Mouse (Mus musculus): ENCODE data around the gene Cbx7. TPM values are rescaled to one million over a fixed set of nuclear protein-coding genes. Genes with fewer than 3 reads are reported as not detected.
A peak's percentile ranks its signal among the peaks of the same experiment; 100 is the strongest.

Gene Cbx7
- polyA plus RNA-seq, 3 experiments from 2014 or later, result 13.3 to 48.6 (median 38.5) TPM

DNA sequence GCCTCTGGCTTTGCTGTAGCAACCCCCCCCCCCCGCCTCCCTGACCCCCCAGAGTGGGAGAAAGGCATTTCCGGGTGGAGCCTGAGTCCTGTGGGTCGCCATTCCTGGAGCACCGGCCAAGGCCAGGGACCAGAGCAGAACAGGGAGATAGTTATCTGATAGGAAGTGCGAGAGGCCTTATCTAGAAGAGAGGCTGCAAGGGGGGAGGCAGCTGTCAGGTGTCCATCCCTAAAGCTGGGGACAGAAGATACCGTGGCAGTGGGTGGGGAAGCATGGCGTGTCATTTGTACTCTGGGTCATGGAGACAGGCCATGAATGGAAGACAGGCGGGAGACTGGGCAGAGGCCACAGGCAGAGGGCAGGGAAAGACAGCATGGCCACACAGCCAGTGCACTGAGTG lies 29.8 kb upstream of the Cbx7 start:
- ATAC-seq, result no peak

- ATAC-seq, result no peak
Measured at GRCm38 (mm10) chr15:79997988-79998387, 27.1 kb upstream of the Cbx7 start.

DNA sequence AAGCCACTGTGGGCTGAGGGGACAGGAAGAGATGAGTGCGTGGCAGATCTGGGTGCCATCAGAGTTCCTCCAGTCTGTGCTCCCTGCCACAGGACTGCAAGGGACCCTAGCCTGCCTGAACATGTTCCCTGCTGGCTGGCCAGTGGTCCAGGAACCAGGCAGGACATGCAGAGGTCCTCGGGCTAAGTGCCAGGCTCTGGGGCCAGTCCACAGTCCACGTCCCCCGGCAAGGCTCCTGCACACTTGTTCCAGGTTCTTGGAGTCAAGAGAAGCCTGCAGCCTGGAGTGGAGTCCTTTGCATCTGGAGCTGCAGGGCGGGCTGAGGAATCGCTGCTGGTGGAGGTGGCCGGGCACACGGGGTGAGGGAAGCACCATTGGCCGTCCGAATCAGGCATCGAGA lies 25.9 kb upstream of the Cbx7 start:
- no peak for ATAC-seq

GRCm38 (mm10) chr15:79995552-79995951 lies 24.6 kb upstream of the Cbx7 start:
- ATAC-seq, result no peak

GRCm38 (mm10) chr15:79994566-79994965 lies 23.6 kb upstream of the Cbx7 start:
- no peak for ATAC-seq

DNA sequence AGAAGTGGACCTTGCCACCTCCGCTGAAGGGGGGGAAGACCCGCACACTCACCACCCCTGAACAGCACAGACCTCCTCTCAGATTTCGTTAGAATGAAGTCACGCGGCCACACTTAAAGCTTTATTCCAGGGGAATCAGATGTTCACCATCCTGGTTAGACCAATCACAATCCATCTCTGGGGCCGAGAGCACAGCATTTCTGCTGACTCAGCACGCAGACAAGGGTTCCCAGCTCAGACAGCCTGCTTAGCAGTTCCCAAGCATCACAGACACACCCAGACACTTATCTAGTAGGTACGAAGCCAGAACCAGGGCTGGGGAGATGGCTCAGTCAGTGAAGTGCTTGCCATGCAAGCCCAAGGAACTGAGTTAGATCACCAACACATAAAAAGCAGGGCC lies 15.3 kb upstream of the Cbx7 start:
- ATAC-seq, result no peak

GRCm38 (mm10) chr15:79985471-79985870 lies 14.6 kb upstream of the Cbx7 start:
- peak; percentile 43 for ATAC-seq

DNA sequence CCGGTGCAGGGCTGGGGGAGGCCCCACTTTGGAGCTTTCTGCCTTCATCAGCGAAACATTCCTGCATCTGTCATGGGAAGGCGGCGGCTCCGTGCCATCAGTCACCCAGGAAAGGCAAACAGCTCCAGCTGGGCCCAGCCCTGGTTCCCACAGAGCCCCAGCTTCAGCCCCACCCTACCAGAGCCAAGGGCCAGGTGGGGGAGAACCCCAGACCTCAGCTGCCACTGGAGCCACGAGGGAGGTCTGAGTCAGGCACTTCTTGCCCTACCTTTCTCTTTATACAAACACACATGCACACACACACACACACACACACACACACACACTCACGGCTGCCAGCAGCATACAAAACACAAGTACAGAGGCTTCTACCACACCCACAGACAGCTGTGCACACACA lies 13.2 kb upstream of the Cbx7 start:
- ATAC-seq, result no peak

DNA sequence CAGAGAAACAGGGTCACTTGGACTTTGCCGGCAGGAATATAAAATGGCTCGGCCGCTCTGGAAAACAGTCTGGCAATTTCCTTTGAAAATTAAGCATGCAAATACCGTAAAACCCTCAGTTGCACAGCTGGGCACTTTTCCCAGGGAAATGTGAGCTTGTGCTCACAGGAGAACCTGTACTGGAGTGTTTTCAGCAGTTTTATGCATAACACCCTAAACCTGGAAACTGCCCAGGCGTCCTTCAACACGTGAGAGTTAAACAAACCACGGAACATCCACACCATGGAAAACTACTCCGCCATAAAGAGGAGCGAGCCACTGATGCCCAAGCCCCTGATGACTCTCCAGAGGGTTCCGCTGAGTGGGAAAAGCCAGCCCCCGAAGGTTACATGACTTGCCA lies 9.8 kb upstream of the Cbx7 start:
- ATAC-seq, result no peak

DNA sequence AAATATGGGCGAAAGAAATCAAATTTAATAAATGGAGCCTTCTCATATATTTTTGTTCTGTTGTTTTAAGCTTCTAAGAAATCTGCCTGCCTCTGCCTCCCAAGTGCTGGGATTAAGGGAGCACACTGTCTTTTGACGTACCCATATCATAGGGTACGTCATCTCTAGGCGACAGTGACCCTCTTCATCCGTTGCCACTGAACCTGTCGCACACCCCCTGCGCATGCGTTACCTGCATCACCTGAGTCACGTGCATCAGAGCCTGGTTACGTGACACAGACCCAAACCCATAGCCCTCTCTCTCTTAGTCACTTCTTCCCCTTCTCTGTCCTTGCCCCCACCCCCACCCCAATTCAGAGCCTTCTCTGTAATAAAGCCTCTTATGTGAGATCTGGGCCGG lies 1.3 kb upstream of the Cbx7 start:
- no peak for ATAC-seq

DNA sequence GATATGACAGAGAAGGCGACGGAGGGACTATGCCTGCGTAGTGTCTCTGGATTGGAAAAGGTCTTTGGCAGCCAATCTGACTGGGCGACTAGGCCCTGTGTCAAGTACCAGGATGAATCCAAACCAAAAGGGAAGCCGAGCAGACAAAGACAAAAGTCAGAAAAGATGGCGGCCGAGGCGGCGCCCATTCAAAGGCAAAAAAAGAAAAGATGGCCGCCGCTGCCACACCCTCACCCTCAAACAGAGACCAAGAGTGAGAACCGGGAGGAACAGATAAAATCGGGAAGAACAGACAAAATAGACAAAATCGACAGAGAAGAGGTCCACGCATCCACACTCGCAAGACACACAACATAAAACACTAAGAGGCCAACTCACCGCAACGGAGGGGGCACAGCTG lies 428 bp downstream of the Cbx7 start:
- ATAC-seq, result no peak

GRCm38 (mm10) chr15:79967346-79967745 lies 3.6 kb downstream of the Cbx7 start:
- no peak for ATAC-seq

DNA sequence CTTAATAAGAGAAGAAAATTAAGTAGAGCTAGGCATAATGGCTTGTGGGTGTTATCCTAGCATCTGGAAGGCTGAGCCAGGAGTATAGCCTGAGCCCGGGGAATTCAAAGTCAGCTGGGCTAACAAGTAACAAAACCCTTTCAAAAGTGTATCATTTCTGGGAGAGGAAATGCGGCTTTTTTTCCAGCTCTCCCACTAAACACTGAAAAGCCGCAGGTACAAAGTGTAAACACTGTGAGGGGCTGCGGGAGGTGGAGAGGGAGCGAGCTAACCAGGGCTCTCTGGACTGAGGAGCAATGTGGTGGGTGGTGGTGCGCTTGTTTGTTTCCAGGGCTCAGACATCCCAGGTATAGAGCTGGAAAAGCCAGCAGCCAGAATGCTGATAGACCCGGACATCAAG lies 6.5 kb downstream of the Cbx7 start:
- ATAC-seq, result no peak

DNA sequence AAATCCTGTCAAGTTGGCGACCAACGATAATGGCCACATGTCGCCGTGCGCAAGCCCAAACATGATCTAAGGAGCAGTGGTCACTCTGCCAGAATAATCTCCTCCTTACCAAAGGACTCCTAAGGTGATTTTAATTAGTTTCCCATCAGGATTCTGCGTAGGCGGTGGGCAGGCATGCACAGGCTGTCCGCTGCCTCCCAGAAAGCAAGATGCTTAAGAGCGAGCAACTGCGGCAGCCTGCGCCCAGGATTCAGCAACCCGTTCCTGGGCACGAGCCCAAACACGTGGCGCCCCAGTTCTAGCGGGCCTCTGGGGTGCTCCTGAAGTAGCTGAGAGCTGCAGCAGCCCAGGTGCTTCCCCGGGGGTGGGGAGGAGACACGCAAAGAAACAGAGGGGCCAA lies 8.3 kb downstream of the Cbx7 start:
- no peak for ATAC-seq

DNA sequence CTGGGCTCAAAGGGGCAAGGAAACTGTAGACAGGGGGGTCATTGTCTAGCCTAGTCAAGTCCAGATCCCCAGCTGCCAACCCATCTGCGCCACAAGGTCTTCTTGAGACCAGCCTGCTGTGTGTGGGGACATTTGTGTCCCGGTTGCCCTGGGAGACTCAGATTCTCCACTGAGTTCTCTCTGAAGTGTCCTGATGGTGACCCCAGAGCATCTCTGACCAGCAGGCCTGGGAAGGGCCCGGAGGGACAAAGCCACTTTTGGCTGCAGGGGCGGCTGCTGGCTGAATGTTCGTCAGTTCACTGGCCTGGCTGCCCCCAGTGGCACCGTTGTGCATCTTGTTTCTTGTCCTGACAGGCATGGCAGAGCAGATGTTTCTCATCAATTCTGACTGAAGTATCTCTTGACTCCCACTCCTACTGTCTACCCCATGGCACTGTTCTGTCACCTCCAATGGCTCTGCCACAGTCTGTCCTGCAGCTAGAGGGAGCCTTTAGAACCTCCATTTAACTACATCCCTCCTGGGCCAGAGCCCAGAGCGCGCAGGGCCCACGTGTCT lies 9.5 kb downstream of the Cbx7 start:
- no peak for ATAC-seq

DNA sequence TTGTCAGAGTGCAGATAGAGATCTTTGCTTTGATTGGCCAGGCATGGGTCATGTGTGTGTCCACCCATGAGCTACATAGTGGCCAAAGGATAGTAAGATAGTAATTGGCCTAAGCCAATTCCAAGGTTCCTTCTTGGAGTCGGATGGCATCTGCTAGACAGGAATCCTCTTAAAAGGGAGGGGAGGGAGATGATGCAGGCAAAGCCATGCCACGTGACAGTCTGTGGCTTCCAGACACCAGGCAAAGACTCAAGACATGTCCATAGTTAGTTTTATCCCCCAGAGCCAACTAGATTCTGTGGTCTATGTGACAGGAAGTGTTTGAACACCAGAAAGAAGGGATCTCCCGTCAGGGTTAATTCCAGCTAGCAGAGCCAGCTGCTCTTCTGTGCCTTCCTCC lies 12.5 kb downstream of the Cbx7 start:
- ATAC-seq, result no peak

GRCm38 (mm10) chr15:79956559-79956958 lies 14.4 kb downstream of the Cbx7 start:
- ATAC-seq, result peak; percentile 98

GRCm38 (mm10) chr15:79953470-79953869 lies 17.4 kb downstream of the Cbx7 start:
- no peak for ATAC-seq

DNA sequence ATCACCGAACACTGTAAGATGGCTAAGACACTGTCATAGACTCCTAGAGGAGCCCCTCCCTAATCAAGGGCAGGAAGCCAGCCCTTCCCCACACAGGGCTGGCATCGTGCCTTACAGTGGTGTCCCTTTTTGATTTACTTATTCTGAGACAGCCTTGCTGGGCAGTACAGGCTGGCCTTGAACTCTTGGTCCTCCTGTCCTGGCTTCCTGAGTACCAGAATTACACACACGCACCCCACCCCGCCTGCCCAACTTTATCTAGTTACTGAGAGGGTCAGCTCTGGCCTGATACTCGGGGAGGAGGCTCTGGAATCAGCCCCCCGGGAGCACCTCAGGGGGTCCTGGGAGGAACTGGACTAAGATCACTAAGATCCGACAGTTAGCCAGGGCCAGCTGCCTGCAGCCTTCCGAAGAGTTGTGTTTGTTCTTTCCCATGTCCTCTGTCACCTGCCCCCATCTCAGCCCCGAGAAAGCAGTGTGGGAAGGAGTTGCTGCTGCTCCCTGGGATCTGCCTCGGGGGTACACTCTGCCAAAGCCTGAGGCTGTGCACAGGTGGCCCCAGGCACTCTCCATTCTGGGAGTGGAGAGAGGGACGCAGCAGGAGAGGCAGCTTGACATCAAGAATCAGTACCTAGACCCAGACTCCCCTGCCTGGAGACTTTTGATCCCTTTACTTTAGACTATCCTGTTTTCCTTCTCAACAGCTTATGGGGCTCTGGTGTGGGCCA lies 18.3 kb downstream of the Cbx7 start:
- ATAC-seq, result no peak

GRCm38 (mm10) chr15:79951730-79952503 lies 19.0 kb downstream of the Cbx7 start:
- ATAC-seq, result no peak

GRCm38 (mm10) chr15:79951226-79951625 lies 19.7 kb downstream of the Cbx7 start:
- no peak for ATAC-seq

DNA sequence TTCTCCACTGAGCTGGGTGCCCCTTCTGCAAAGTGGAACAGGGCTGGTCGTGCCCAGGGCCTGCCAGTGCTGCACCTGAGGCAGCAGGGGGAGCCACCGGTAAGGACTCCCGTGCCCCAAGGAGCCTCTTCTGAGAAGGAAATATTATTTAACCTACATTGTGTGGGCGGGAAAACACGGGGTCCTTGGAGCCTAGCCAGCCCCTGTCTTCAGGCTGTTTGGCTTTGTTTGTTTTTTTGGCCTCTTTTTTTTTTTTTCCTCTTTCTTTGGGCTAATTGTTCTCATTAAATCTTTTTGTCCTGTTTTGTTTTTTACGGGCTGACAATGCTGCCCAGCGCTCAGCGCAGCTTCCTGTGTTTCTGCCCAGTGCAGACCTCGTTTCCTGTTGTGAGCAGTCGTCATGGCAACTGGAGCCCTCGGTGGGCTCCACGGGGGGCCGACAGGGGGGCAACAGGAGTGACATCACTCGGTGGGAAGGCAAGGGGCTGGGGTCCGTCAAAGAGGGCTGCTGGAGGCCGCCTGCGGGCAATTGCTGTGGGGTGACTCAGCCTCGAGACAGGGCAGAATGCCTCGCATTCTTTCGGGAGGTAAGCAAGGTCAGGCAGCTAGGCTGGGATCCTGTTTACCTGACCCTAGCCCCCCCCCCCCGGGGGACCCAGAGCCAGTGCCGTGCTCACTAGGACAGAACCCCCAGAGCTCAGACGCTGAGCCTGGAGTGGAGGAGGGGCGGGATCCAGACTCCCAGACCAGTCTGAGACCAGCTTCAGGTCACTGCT lies 20.5 kb downstream of the Cbx7 start:
- peak; percentile 74 for ATAC-seq

DNA sequence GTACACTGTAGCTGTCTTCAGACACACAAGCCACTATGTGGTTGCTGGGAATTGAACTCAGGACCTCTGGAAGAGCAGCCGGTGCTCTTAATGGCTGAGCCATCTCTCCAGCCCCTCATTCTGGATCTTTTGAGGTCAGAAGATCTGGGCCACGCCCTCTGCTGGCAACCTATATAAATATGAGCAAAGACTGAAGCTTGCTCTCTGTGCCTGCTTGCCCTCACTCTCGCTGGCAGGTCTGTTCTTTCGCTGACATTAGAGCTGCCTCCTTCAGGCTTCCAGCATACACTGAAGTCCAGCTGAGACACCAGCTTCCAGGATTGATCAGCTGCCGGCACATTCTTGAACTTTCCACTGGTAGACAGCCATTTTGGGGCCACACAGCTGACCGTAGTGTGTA lies 23.2 kb downstream of the Cbx7 start:
- ATAC-seq, result no peak

Data from inflammation-experienced regulatory T-cells, adult 6 months (primary cell).